Mouse (Mus musculus) heart, adult 11 months (tissue): ENCODE measurements at regions not wholly inside any gene's neighbourhood (a gene's known extent, or its start where the extent isn't known, plus 50 kb on each side); places are given as distances from the start of the nearest gene placed in this dataset.
"Not testable (repeated sequence)": the region's sequence is repeated elsewhere in the genome, so short reads cannot be mapped to it uniquely, and the experiment has no call there.

Experiments
- DNase-seq: peaks from one replicate; pipeline ENCODE4 v3.0.0; 2022

GRCm38 (mm10) chr6:25101761-25102160 lies 145.7 kb upstream of the Tmem229a start:
- DNase-seq = no peak

GRCm38 (mm10) chr6:25087167-25087566 lies 131.1 kb upstream of the Tmem229a start:
- DNase-seq = no peak

- no peak for DNase-seq
Observed at GRCm38 (mm10) chr6:25085871-25086270, 129.8 kb upstream of the Tmem229a start.

GRCm38 (mm10) chr6:25085296-25085695 lies 129.2 kb upstream of the Tmem229a start:
- not testable (repeated sequence) for DNase-seq

- no peak for DNase-seq
Observed at GRCm38 (mm10) chr6:25065913-25066312, 109.8 kb upstream of the Tmem229a start.

GRCm38 (mm10) chr6:25032878-25033509 lies 76.9 kb upstream of the Tmem229a start:
- no peak for DNase-seq

GRCm38 (mm10) chr6:25026953-25027352 lies 70.9 kb upstream of the Tmem229a start:
- no peak for DNase-seq

- no peak for DNase-seq
Observed at GRCm38 (mm10) chr6:25020005-25020772, 64.1 kb upstream of the Tmem229a start.

- no peak for DNase-seq
Observed at GRCm38 (mm10) chr6:25013288-25013606, 57.1 kb upstream of the Tmem229a start.

- peak; percentile 53 for DNase-seq
Observed at GRCm38 (mm10) chr6:25012376-25013287, 56.5 kb upstream of the Tmem229a start.

GRCm38 (mm10) chr6:25008856-25009255 lies 52.8 kb upstream of the Tmem229a start:
- not testable (repeated sequence) for DNase-seq
